Mouse (Mus musculus) v-Abl transformed pro-B cells (cell line): ENCODE data around the gene Tmem222.

Experiments
- in situ Hi-C, 2 experiments: fragments of 400-800 bp; cut with MboI; formaldehyde crosslinking; loops; one replicate each; pipeline ENCODE4 v1.15.1; 2025; ENCODE audit not compliant: unreplicated experiment in 2 of 2

Tmem222 gene

DNA sequence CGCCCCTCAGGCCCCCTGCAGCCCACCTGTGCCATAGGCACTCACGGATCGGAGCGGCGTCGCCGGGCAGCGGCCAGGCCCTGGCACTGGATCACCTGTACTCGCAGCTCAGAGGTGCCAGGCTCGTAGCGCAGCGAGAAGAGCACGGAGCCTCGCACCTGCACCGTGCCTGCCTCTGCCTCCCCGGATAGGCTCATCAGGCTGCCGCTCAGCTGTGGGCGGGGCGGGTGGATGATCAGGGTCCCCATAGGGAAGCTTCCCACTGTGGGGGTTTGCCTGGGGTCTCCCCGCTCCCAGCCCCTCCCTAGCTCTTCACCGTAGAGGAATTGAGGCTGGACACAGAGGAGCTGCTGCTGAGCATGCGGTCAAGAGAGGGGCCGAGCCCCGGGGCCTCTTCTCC is 20.8 kb downstream of the Tmem222 start:
- in situ Hi-C loops = no loop called here

GRCm38 (mm10) chr4:133255392-133255791 is 22.2 kb downstream of the Tmem222 start:
- in situ Hi-C loops = no loop called here

DNA sequence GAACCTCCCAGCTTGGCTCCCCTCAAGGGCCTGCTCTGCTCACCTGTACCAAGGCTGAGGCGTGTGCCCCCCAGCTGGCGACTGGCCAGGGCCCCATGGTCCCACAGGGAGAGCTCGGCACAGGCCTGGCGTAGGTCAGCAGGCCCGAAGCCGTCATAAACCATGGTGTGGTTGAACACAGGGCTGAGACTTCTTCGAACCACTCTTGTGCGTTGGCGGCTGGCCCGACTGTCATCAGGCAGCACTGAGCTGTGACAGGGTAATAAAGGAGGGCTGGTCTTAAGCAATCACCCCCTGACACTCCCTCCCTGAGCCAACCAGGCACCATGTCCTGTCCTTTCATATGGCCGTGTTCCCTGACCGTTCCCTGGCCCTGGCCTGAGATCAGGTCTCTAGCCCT is 24.2 kb downstream of the Tmem222 start:
- in situ Hi-C loops = loop anchor here in 1 of 2 experiments (5.0 kb wide), 1 partner anchor 36 kb away; no protein-coding TSS in a partner anchor

DNA sequence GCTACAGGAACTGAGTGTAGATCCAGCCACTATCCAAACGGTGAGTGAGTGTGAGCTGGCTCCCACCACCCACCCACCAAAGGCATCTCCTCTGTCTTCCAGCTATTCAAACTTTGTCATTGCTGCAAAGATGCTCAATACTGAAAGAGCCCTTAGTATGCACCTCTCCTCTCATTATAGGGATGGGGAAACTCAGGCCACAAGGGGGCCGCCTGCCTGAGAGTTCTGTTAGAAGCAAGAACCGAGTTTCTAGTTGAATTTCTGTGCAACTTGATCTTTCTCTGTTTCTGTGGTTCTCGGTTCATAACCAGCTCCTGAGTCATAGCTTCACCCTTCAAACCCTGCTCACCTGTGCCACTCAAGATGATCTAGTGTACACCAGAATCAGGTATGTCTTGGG is 25.5 kb downstream of the Tmem222 start:
- in situ Hi-C loops = loop anchor here in 1 of 2 experiments (5.0 kb wide), 1 partner anchor 35 kb away; no protein-coding TSS in a partner anchor

GRCm38 (mm10) chr4:133251214-133251613 is 26.4 kb downstream of the Tmem222 start:
- in situ Hi-C loops = loop anchor here in 1 of 2 experiments (5.0 kb wide), 1 partner anchor 34 kb away; no protein-coding TSS in a partner anchor

DNA sequence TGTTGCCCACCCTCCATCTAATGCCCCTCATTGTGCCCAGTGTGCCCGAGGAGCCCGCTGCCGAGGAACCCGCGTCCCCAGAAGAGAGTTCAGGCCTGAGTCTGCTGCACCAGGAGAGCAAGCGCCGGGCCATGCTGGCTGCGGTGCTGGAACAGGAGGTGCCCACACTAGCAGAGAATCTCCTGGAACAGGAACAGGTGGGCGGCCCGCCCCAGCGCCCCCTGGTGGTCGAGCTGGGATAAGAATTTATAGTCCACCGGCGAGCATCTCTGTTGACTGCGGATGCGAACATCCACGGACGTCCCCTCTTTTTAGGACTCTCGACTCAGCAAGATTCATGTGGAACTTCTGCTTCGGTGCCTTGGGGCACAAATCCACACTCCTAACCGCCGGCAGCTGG is 27.0 kb downstream of the Tmem222 start:
- in situ Hi-C loops = loop anchor here in 1 of 2 experiments (5.0 kb wide), 1 partner anchor 33 kb away; no protein-coding TSS in a partner anchor

GRCm38 (mm10) chr4:133247806-133248449 is 29.7 kb downstream of the Tmem222 start:
- in situ Hi-C loops = loop anchor here in 1 of 2 experiments (5.0 kb wide), 1 partner anchor 36 kb away; the partner anchor contains the start of genes Cd164l2 and Gpr3

- in situ Hi-C loops = loop anchor here in 1 of 2 experiments (5.0 kb wide), 1 partner anchor 35 kb away; the partner anchor contains the start of genes Cd164l2 and Gpr3
These were observed 30.5 kb downstream of the Tmem222 start for GRCm38 (mm10) chr4:133247072-133247471.

DNA sequence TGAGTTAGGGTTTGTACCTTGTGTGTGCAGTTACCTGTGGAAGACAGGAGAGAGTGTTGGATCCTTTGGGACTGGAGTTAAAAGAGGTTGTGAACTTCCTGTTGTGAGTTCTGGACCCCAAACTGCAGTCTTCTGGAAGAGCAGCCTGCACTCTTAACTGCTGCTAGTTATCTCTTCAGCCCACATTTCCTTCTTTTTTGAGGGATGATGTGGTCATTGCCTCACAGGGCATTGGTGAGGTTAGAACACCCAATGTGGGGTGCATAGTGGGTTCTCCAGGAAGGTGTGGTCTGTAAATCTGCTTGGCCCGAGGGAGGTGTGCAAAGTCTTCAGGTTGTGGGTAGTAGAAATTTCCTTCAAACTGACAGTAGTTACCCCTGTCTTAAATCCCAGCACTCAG is 33.3 kb downstream of the Tmem222 start:
- in situ Hi-C loops = no loop called here

DNA sequence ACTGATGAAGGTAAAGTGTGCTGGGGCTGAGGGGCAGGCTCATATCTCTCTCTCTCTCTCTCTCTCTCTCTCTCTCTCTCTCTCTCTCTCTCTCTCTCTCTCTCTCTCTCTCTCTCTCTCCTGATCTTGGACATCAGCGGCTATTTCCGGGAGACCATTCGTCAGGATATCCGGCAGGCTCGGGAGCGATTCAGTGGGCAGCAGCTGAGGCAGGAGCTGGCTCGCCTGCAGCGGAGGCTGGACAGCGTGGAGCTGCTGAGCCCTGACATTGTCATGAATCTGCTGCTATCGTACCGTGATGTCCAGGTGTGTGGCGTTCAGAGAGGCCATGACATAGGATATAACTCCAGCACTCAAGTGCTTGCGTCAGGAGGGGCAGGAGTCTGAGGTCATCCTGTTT is 34.1 kb downstream of the Tmem222 start:
- in situ Hi-C loops = no loop called here

- in situ Hi-C loops = no loop called here
These were observed 34.9 kb downstream of the Tmem222 start for GRCm38 (mm10) chr4:133242710-133243109.

DNA sequence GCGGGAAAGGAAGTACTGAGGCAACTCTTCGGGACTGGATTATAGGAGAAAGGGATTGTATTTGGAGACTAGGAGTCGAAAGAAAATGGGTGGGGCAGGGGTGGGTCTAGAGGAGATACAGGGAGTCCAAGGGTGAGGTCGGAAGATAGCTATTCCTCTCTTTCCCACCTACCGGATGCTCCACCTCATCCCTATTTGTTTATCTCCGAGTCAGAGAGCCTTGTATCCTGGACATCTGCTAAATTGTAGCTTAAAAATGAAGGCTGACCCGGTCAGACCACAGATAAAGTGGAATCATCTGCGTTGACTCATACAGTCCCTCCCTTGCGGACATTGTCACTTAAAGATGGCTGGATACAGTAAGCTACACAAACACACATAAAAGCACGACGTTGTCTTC is 35.7 kb downstream of the Tmem222 start:
- in situ Hi-C loops = no loop called here

GRCm38 (mm10) chr4:133240934-133241908 is 36.4 kb downstream of the Tmem222 start:
- in situ Hi-C loops = no loop called here

- in situ Hi-C loops = no loop called here
These were observed 37.1 kb downstream of the Tmem222 start, which contains the start of gene Map3k6 for GRCm38 (mm10) chr4:133240490-133240921. TSS of gene Map3k6 (plus strand) at chr4:133240818.

DNA sequence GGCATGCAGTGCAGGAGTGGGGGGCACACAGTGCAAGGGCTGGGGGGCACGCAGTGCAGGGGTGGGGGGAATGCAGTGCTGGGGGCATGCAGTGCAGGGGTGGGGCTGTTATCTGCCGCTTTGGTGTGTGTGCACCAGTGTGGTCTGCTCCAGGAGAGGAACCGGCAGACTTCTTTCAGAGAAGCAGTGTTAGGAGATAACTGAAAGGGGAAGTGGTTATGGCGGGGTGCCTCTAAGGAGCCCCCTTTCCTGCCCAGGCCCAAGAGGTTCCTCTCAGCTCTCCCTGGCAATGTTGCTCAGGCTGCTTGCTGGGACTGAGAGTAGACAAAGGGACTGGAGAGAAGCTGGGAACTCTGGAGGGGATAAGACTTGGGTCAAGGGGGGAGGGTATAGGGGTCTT is 39.7 kb downstream of the Tmem222 start:
- in situ Hi-C loops = no loop called here

GRCm38 (mm10) chr4:133235415-133235814 is 42.2 kb downstream of the Tmem222 start:
- in situ Hi-C loops = no loop called here

DNA sequence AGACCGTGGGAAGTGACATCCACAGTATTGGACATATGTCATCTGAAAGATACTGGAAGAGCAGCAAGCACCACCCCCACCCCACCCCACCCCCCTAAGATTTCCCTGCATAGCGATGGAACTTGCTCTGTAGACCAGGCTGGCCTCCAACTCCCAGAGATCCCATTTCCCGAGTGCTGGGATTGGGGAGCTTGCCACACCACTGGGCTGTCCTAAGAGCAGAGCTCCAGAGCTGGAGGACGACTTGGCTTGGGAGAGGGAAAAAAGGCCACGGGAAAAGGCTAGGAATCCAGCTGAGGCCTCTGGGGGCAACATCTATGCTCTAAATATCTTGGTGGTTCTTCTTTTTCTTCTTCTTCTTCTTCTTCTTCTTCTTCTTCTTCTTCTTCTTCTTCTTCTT is 42.8 kb downstream of the Tmem222 start:
- in situ Hi-C loops = no loop called here

GRCm38 (mm10) chr4:133233285-133233976 is 44.2 kb downstream of the Tmem222 start:
- in situ Hi-C loops = no loop called here

DNA sequence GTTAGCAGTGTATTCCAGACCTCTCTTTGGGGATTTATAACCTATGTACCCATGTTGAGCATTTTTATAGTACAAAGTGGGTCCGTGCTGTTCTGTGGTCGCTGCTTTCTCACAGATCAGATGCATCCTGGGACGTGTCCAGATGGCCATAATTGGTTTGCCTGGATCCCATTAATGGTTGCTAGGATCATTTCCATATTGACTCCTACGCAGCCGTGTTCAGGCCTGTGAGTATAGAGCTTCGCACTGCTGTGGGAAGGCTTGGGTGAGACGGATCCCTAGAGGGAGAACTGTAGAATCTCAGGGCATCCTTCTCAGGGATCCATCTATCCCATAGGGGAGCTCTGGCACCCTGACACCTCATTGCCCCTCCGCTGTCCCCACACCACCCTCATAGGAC is 48.0 kb downstream of the Tmem222 start:
- in situ Hi-C loops = no loop called here

DNA sequence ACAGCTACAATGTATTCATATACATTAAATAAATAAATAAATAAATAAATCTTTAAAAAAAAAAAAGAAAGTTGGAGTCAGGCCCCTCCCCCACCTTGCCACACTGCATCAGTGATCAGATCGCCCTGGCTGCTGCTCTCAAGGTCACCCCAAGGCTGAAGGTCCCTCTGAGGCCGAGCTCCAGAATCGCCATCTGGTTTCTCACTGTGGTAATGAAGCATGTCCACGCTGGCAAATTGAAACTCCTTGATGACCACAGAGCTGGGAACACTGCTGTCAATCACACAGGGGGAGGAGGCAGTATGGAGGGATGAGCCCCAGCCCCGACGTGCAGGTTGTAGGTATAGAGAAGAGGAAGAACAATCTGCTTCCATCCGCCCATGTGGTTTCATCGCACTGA is 50.0 kb downstream of the Tmem222 start:
- in situ Hi-C loops = no loop called here
